Mouse (Mus musculus): ENCODE measurements around the gene Cdadc1.

DNA sequence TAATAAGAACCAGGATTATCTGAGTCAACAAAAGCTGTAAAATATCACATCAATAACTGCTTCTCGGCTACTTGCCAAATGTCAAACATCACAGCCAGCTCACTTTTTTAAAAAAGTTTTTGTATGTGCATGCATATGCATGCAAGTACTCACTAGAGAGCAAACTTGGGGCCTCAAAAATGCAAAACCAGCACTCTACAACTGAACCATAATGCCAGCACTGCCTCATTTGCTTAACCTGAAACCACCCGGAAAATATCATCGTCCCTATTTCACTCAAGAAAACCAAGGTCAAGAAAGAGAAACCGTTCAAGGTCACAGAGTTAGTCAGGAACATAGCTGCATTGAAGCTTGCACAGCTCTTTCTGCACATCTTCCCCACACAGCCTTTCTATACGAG is 21.4 kb downstream of the Cdadc1 start:
- no peak for TF ChIP-seq GATA1 (IDR thresholded peaks at IDR 0.05; ENCODE audit: low read length)
- no peak for TF ChIP-seq TAL1 (IDR thresholded peaks at IDR 0.05; ENCODE audit: low read length)
